Mouse (Mus musculus): ENCODE data around the gene Krt86.
"Not testable (repeated sequence)": the region's sequence is repeated elsewhere in the genome, so short reads cannot be mapped to it uniquely, and the experiment has no call there.

Krt86 gene

DNA sequence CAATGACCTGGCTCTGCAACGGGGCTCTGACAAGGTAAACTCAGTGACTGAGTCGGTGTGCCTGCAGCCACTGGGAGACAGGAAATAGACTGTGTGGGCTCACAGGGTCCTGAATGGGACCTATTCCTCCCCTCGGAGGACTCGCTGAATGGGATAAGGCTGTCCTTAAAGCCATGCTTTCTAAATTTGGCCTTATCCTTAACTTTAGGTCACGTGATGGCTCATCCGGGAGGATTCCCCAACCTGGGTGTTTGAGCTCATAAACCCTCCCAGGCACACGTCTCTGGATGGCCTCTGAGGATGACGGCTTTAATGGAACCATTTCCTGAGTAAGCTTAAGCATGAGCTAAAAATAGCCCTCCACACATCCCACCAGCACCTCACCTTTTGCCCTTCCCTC lies 19.4 kb downstream of the Krt86 start:
- no peak for DNase-seq (ENCODE audit: low read depth, low spot score)

- no peak for DNase-seq (ENCODE audit: low read depth, low spot score)
Measured at GRCm38 (mm10) chr15:101493713-101494112, 20.4 kb downstream of the Krt86 start.

- no peak for DNase-seq (ENCODE audit: low read depth, low spot score)
Measured at GRCm38 (mm10) chr15:101494203-101494602, 20.9 kb downstream of the Krt86 start.

DNA sequence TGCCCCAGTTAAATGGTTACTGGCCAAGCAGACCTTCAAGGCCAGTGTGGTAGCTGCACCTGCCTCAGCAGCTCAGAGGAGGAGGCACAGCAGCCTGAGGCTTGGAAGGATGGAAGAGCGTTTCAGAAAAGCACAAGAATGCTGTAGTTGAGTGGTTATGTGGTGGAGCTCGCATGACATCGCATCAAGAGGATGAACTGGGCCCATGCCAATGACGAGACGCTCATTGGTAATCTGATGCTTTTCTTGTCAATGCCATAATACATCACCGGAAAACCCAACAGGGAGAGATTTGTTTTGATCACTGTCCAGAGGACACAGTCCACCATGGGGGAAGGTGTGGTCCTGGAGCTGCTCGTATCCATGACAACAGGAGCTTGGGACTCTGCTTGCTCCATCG lies 22.0 kb downstream of the Krt86 start:
- no peak for DNase-seq (ENCODE audit: low read depth, low spot score)

GRCm38 (mm10) chr15:101497181-101497580 lies 23.9 kb downstream of the Krt86 start:
- no peak for DNase-seq (ENCODE audit: low read depth, low spot score)

DNA sequence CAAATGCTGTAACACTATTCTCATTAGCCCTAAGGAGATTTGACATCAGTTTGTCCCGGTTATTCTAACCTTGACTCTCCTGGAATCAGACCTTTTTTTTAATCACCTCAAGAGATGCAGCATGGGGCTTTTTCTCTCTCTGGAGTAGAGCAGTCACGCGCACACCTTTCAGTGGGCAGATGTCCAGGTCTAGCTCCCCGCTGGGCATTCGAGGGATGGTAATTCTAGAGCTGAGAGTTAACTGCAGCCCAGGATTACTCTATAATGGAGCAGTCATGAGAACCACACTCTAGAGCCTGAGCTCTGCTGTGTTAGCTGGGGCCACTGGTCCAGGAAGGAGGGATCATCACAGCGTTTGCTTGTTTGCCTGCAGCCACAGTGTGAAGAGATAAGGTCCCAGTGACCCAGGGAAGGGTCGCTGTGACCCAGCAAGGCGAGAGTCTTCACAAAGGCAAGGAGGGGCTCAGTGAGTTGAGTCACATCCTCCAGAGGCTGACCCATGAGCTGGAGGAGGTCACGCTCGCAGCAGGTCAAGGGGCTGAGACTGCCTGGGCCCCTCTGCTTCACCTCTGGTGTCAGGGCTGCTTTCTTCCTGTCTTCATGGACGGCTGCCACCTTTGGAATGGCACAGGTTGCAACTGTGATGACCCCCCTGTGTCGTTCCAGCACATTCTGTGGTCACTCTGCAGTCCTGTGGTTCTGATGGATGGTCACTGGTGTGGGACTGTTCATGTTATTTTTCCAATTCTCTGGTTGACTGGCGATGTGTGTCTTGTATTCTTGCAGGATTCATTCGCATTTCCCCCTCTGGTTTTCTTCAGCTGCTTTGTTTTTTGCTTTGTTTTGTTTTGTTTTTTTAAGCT lies 33.8 kb downstream of the Krt86 start:
- no peak for DNase-seq (ENCODE audit: low read depth, low spot score)

DNA sequence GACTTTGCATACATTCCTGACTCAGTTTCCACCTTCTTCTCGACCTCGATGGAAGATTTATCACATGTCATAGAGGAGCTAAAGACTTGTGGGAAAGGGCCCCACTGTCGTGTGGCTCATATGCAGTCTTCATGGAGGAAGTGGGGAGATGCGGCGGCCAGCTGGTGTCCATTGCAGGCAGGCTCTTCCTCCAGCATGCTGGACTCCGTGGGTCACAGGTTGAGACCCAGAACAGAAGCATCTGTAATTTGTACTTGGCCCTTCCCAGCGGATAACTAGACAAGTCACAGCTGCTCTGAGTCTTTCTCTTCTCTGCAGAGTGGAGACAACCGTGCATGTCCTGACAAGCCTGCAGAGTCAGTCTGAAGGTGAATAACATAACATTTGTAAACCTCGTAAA lies 35.0 kb downstream of the Krt86 start:
- DNase-seq (ENCODE audit: low read depth, low spot score), result no peak

DNA sequence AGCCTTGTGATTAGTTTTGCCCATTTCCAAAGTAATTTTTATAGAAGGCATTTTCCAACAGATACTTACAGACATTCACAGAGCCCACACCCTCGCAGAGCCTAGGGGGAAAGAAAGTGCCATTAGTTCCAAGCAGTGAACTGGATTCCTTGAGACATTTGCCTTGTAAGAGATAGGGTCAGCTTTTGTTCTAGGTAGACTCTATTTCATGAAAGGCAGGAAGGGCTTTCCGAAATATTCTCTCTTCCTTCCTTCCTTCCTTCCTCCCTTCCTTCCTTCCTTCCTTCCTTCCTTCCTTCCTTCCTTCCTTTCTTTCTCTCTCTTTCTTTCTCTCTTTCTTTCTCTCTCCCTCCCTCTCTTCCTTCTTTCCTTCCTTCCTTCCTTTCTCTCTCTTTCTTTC lies 43.9 kb downstream of the Krt86 start, which contains the start of gene Gm49425:
Gene Gm49425, minus strand, starts transcription at position 101 of the 400 bp plus-strand sequence.
- DNase-seq (ENCODE audit: low read depth, low spot score), result not testable (repeated sequence)

DNA sequence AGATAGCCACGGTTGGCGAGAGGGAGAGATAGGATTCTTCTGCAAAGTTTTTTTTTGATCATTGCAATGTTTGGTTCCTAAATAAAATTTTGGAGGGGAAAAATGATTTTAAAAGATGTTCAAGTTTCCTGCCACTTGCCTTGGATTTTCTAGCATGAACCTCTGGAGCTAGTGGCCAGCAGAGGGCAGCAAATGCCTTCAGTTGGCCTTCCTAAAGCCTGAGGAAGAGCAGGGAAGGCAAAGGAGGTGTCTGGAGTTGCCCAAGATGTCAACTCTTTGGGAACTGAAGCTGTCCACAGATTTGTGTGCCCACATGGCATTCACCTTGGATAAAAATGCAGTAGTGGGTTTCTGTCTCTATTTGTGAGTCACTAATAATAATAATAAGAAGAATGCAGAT lies 46.5 kb downstream of the Krt86 start:
- DNase-seq (ENCODE audit: low read depth, low spot score), result peak; percentile 71

DNA sequence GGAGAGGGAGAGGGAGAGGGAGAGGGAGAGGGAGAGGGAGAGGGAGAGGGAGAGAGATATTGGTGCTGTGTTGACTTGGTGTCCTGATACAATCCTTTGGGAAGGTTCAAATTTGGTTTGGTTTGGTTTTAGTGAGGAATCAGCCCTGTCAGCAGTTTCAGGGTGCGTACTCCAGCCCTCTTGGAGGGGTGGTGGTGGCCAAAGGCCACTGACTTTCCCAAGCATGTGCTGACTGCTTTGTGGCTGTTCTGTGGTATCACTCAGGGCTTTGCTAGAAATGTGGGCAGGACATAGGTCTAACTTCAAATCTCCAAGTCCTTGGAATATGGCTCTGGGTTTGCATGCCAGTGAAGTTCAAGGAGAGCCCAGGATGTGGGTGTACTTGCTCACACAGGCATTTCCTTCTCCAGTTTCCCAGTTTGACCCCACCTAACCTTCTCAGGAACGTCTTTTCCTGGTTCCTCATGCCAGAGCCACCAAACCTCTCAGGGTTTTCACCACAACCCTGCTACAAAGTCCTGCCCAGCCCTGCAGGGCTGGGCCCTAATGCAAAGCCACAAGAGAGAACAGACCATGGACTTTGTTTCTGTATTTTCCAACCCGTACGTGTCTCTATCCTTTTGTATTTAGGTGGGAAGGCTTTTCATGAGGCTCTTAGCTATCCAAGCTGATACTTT lies 49.4 kb downstream of the Krt86 start:
- no peak for DNase-seq (ENCODE audit: low read depth, low spot score)

Data from retina, postnatal 7 days (tissue).